Mouse (Mus musculus): Measurements from ENCODE around the gene Supv3l1. TPM values are rescaled to one million over a fixed set of nuclear protein-coding genes. Genes with fewer than 3 reads are reported as not detected.

Supv3l1 gene
- polyA plus RNA-seq, 1 experiment = 40.6 TPM

DNA sequence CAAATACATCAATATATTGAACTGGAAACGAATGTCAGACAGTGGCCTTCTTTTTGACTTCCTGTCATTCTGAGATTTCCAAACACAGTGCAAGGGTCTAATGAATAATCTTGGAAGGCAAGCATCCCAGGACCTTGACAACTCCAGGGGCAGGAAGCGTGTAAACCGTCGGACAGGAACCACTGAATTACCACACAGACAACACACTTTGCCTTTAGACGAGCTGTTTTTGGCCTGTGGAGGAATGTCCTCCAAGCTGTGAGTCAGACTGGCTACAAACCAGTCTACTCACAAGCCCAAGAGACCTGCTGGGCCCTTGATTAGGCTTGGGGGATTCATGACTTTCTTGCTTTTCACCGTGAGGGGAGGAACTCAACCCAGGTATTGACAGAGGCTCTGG is 29.1 kb downstream of the Supv3l1 start:
- Histone ChIP-seq H3K9ac (ENCODE audit: low read depth, poor library complexity, severe bottlenecking) (no peak overlapping the region), H3K4me1 (ENCODE audit: control insufficient read depth, insufficient read depth, low read length) (no peaks in the 10 kb centered on the region)

DNA sequence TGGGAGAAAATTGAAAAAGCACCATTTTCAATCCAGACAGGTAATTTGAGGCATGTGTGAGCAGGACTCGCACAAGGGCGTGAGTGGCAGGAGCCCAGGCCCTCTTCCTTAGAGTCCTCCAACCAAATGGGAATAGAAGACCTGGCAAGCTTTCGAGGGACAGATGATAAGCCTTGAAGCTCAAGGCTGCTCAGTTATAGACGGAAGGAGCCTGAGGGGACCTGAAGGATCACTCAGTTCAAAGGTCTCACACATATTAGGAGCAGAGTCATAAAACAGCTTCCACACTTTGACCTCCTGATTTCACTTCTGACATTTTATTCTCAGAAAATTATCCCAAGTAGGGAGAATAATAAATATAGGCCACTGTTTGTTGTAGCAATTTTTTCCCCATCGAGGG is 30.1 kb downstream of the Supv3l1 start:
- H3K36me3 ChIP-seq (ENCODE audit: control insufficient read depth, insufficient read depth, low read length, poor library complexity, severe bottlenecking) = no peaks in the 10 kb centered on the region
- no peaks in the 10 kb centered on the region for H3K4me1 ChIP-seq (ENCODE audit: control insufficient read depth, insufficient read depth, low read length)
- no peaks in the 10 kb centered on the region for H3K27me3 ChIP-seq (ENCODE audit: control insufficient read depth, insufficient read depth, low read length, poor library complexity, severe bottlenecking)
- H3K9me3 ChIP-seq (replicated peaks; ENCODE audit: control insufficient read depth, insufficient read depth, low read length, poor library complexity, severe bottlenecking) = no peaks in the 10 kb centered on the region
- H3K9ac ChIP-seq (ENCODE audit: low read depth, poor library complexity, severe bottlenecking) = no peak overlapping the region
- no peak overlapping the region for H3K27ac ChIP-seq (ENCODE audit: insufficient read depth, low read length)
- H3K4me3 ChIP-seq (ENCODE audit: low read depth, low read length) = no peak overlapping the region
- TF ChIP-seq CTCF (IDR thresholded peaks at IDR 0.05; ENCODE audit: low read depth, low read length) (no peak), POLR2A (IDR thresholded peaks at IDR 0.05; ENCODE audit: insufficient read depth, low read length) (no peak), EP300 (IDR thresholded peaks at IDR 0.05; ENCODE audit: insufficient read depth, low read depth, low read length) (no peak)

More for the DNA sequence above, 29.1 kb downstream of the Supv3l1 start:
- H3K27me3 ChIP-seq (ENCODE audit: control insufficient read depth, insufficient read depth, low read length, poor library complexity, severe bottlenecking) = no peaks in the 10 kb centered on the region
- H3K4me3 ChIP-seq (ENCODE audit: low read depth, low read length) = no peak overlapping the region
- H3K9me3 ChIP-seq (replicated peaks; ENCODE audit: control insufficient read depth, insufficient read depth, low read length, poor library complexity, severe bottlenecking) = no peaks in the 10 kb centered on the region
- no peaks in the 10 kb centered on the region for H3K36me3 ChIP-seq (ENCODE audit: control insufficient read depth, insufficient read depth, low read length, poor library complexity, severe bottlenecking)
- TF ChIP-seq POLR2A (IDR thresholded peaks at IDR 0.05; ENCODE audit: insufficient read depth, low read length) (no peak), CTCF (IDR thresholded peaks at IDR 0.05; ENCODE audit: low read depth, low read length) (no peak)
- H3K27ac ChIP-seq (ENCODE audit: insufficient read depth, low read length) = no peak overlapping the region

- H3K36me3 ChIP-seq (ENCODE audit: control insufficient read depth, insufficient read depth, low read length, poor library complexity, severe bottlenecking) = no peaks in the 10 kb centered on the region
- H3K4me1 ChIP-seq (ENCODE audit: control insufficient read depth, insufficient read depth, low read length) = no peaks in the 10 kb centered on the region
- H3K27ac ChIP-seq (ENCODE audit: insufficient read depth, low read length) = no peak overlapping the region
- no peaks in the 10 kb centered on the region for H3K9me3 ChIP-seq (replicated peaks; ENCODE audit: control insufficient read depth, insufficient read depth, low read length, poor library complexity, severe bottlenecking)
- H3K27me3 ChIP-seq (ENCODE audit: control insufficient read depth, insufficient read depth, low read length, poor library complexity, severe bottlenecking) = no peaks in the 10 kb centered on the region
- H3K9ac ChIP-seq (ENCODE audit: low read depth, poor library complexity, severe bottlenecking) = no peak overlapping the region
- TF ChIP-seq CTCF (IDR thresholded peaks at IDR 0.05; ENCODE audit: low read depth, low read length) = no peak
- no peak for TF ChIP-seq EP300 (IDR thresholded peaks at IDR 0.05; ENCODE audit: insufficient read depth, low read depth, low read length)
- TF ChIP-seq POLR2A (IDR thresholded peaks at IDR 0.05; ENCODE audit: insufficient read depth, low read length) = no peak
- H3K4me3 ChIP-seq (ENCODE audit: low read depth, low read length) = no peak overlapping the region
Measured at GRCm38 (mm10) chr10:62418831-62419356, 30.6 kb downstream of the Supv3l1 start.

- H3K36me3 ChIP-seq (ENCODE audit: control insufficient read depth, insufficient read depth, low read length, poor library complexity, severe bottlenecking) = no peaks in the 10 kb centered on the region
- TF ChIP-seq EP300 (IDR thresholded peaks at IDR 0.05; ENCODE audit: insufficient read depth, low read depth, low read length) (no peak), CTCF (IDR thresholded peaks at IDR 0.05; ENCODE audit: low read depth, low read length) (no peak), POLR2A (IDR thresholded peaks at IDR 0.05; ENCODE audit: insufficient read depth, low read length) (no peak)
- H3K27ac ChIP-seq (ENCODE audit: insufficient read depth, low read length) = no peak overlapping the region
- H3K4me1 ChIP-seq (ENCODE audit: control insufficient read depth, insufficient read depth, low read length) = no peaks in the 10 kb centered on the region
- H3K9me3 ChIP-seq (replicated peaks; ENCODE audit: control insufficient read depth, insufficient read depth, low read length, poor library complexity, severe bottlenecking) = no peaks in the 10 kb centered on the region
- H3K4me3 ChIP-seq (ENCODE audit: low read depth, low read length) = no peak overlapping the region
- H3K27me3 ChIP-seq (ENCODE audit: control insufficient read depth, insufficient read depth, low read length, poor library complexity, severe bottlenecking) = no peaks in the 10 kb centered on the region
- H3K9ac ChIP-seq (ENCODE audit: low read depth, poor library complexity, severe bottlenecking) = no peak overlapping the region
Measured at GRCm38 (mm10) chr10:62413606-62413982, 35.9 kb downstream of the Supv3l1 start.

DNA sequence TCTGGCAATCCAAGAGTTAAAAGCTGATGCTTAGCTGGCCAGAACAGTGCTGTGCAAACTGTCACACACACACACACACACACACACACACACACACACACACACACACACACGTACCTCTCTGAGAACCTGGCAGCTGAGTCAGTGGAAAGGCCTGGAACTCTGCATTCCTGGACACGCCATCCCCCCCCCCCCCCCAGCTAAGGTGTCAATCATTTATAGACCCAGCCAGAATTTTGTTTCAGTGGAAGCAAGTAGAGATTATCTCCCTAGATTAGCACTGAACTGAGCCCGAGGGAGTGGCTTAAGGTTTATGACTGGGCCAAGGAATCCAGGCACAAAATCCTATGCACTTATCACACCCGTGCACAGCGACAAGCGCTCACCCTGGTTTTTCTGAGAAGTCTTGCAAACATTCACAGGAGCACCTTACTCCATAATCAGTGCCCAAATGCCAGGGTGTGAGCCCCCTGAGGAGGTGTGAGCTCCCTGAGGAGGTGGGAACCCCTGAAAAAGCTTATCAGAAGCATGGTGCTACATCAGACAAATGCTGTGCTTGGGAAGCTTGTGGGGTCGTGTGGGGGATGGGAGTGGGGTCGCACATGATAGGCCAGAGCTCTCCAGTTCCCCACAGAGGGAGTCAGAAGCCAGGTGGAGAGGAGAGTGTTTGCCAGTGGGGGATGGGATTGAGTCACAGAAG is 36.5 kb downstream of the Supv3l1 start:
- no peak overlapping the region for H3K27ac ChIP-seq (ENCODE audit: insufficient read depth, low read length)
- no peaks in the 10 kb centered on the region for H3K9me3 ChIP-seq (replicated peaks; ENCODE audit: control insufficient read depth, insufficient read depth, low read length, poor library complexity, severe bottlenecking)
- H3K4me3 ChIP-seq (ENCODE audit: low read depth, low read length) = no peak overlapping the region
- TF ChIP-seq CTCF (IDR thresholded peaks at IDR 0.05; ENCODE audit: low read depth, low read length) (no peak), EP300 (IDR thresholded peaks at IDR 0.05; ENCODE audit: insufficient read depth, low read depth, low read length) (no peak), POLR2A (IDR thresholded peaks at IDR 0.05; ENCODE audit: insufficient read depth, low read length) (no peak)
- no peaks in the 10 kb centered on the region for H3K4me1 ChIP-seq (ENCODE audit: control insufficient read depth, insufficient read depth, low read length)
- no peaks in the 10 kb centered on the region for H3K36me3 ChIP-seq (ENCODE audit: control insufficient read depth, insufficient read depth, low read length, poor library complexity, severe bottlenecking)
- no peaks in the 10 kb centered on the region for H3K27me3 ChIP-seq (ENCODE audit: control insufficient read depth, insufficient read depth, low read length, poor library complexity, severe bottlenecking)
- no peak overlapping the region for H3K9ac ChIP-seq (ENCODE audit: low read depth, poor library complexity, severe bottlenecking)
